Mouse (Mus musculus): ENCODE data around the gene Tomm20. TPM values are rescaled to one million over a fixed set of nuclear protein-coding genes. Genes with fewer than 3 reads are reported as not detected.
A peak's percentile ranks its signal among the peaks of the same experiment; 100 is the strongest.
"Not testable (repeated sequence)": the region's sequence is repeated elsewhere in the genome, so short reads cannot be mapped to it uniquely, and the experiment has no call there.

The Tomm20 gene
- polyA plus RNA-seq, 1 experiment from 2014 or later: 278 TPM

- WGBS: 71% methylated on average over 2 of the region's 2 CpGs
- peak overlapping the region; percentile 8 for H3K27ac ChIP-seq (ENCODE audit: low read depth, low read length)
- peak; percentile 12; the same call in 1 of the 2 replicates for ATAC-seq
- H3K4me1 ChIP-seq (replicated peaks; ENCODE audit: control insufficient read depth, insufficient read depth, low read length): peaks cover 4% of the 10 kb centered on the region; the same call in 1 of the 2 replicates
- no peaks in the 10 kb centered on the region for H3K36me3 ChIP-seq (ENCODE audit: control insufficient read depth, insufficient read depth)
- no peak overlapping the region for H3K9ac ChIP-seq (ENCODE audit: low read depth, low read length)
- no peak for TF ChIP-seq CTCF (IDR thresholded peaks at IDR 0.05; ENCODE audit: low read depth)
- H3K4me2 ChIP-seq (replicated peaks; ENCODE audit: low read depth): no peak overlapping the region
- no peaks in the 10 kb centered on the region for H3K27me3 ChIP-seq (replicated peaks; ENCODE audit: control insufficient read depth, insufficient read depth, low read length)
- no peaks in the 10 kb centered on the region for H3K9me3 ChIP-seq (ENCODE audit: control insufficient read depth)
- H3K4me3 ChIP-seq (ENCODE audit: low read depth, low read length): no peak overlapping the region
Measured at GRCm38 (mm10) chr8:126919255-126919654, 26.4 kb downstream of the Tomm20 start.

DNA sequence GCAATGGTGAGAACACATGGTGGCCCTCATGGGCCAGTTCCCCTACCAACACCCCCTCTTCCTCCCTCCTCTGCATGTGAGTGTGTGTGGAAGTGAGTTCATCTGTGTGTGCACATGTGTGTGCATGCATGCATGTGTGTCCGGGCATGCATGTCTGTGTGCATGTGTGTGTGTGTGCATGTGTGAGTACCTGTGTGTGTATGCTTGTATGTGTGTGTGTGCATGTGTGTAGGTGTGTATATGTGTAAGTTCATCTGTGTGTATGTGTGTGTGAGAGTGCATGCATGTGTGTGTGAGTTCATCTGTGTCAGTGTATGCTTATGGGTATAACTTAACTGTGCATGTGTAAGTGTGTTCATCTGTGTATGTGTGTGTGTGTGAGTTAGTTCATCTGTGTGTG is 27.3 kb downstream of the Tomm20 start:
- ATAC-seq: no peak
- Histone ChIP-seq H3K9ac (ENCODE audit: low read depth, low read length) (no peak overlapping the region), H3K4me1 (replicated peaks; ENCODE audit: control insufficient read depth, insufficient read depth, low read length) (peaks cover 4% of the 10 kb centered on the region; the same call in 1 of the 2 replicates), H3K9me3 (ENCODE audit: control insufficient read depth) (no peaks in the 10 kb centered on the region), H3K4me2 (replicated peaks; ENCODE audit: low read depth) (no peak overlapping the region), H3K27ac (ENCODE audit: low read depth, low read length) (no peak overlapping the region), H3K36me3 (ENCODE audit: control insufficient read depth, insufficient read depth) (no peaks in the 10 kb centered on the region), H3K4me3 (ENCODE audit: low read depth, low read length) (no peak overlapping the region), H3K27me3 (replicated peaks; ENCODE audit: control insufficient read depth, insufficient read depth, low read length) (no peaks in the 10 kb centered on the region)
- WGBS: 100% methylated on average over 1 of the region's 1 CpGs
- no peak for TF ChIP-seq CTCF (IDR thresholded peaks at IDR 0.05; ENCODE audit: low read depth)

- 49% methylated on average over 6 of the region's 6 CpGs for WGBS
- Histone ChIP-seq H3K4me3 (ENCODE audit: low read depth, low read length) (no peak overlapping the region), H3K4me2 (replicated peaks; ENCODE audit: low read depth) (no peak overlapping the region), H3K9me3 (ENCODE audit: control insufficient read depth) (no peaks in the 10 kb centered on the region), H3K27ac (ENCODE audit: low read depth, low read length) (no peak overlapping the region), H3K9ac (ENCODE audit: low read depth, low read length) (no peak overlapping the region), H3K27me3 (replicated peaks; ENCODE audit: control insufficient read depth, insufficient read depth, low read length) (no peaks in the 10 kb centered on the region), H3K36me3 (ENCODE audit: control insufficient read depth, insufficient read depth) (no peaks in the 10 kb centered on the region), H3K4me1 (replicated peaks; ENCODE audit: control insufficient read depth, insufficient read depth, low read length) (peaks cover 4% of the 10 kb centered on the region; the same call in 1 of the 2 replicates)
- TF ChIP-seq CTCF (IDR thresholded peaks at IDR 0.05; ENCODE audit: low read depth): peak; percentile 42
- no peak for ATAC-seq
Measured at GRCm38 (mm10) chr8:126917179-126917905, 28.3 kb downstream of the Tomm20 start.

- no peak for ATAC-seq
- 84% methylated on average over 4 of the region's 4 CpGs for WGBS
- no peaks in the 10 kb centered on the region for H3K9me3 ChIP-seq (ENCODE audit: control insufficient read depth)
Measured at GRCm38 (mm10) chr8:126916611-126917010, 29.0 kb downstream of the Tomm20 start.

GRCm38 (mm10) chr8:126914609-126915375 is 30.9 kb downstream of the Tomm20 start:
- WGBS: 60% methylated on average over 10 of the region's 10 CpGs
- Histone ChIP-seq H3K27ac (ENCODE audit: low read depth, low read length) (no peak overlapping the region), H3K9ac (ENCODE audit: low read depth, low read length) (no peak overlapping the region), H3K4me2 (replicated peaks; ENCODE audit: low read depth) (no peak overlapping the region), H3K4me3 (ENCODE audit: low read depth, low read length) (no peak overlapping the region), H3K4me1 (replicated peaks; ENCODE audit: control insufficient read depth, insufficient read depth, low read length) (peaks cover 4% of the 10 kb centered on the region; the same call in 1 of the 2 replicates), H3K27me3 (replicated peaks; ENCODE audit: control insufficient read depth, insufficient read depth, low read length) (no peaks in the 10 kb centered on the region), H3K36me3 (ENCODE audit: control insufficient read depth, insufficient read depth) (no peaks in the 10 kb centered on the region), H3K9me3 (ENCODE audit: control insufficient read depth) (no peaks in the 10 kb centered on the region)
- no peak for ATAC-seq
- no peak for TF ChIP-seq CTCF (IDR thresholded peaks at IDR 0.05; ENCODE audit: low read depth)

More at GRCm38 (mm10) chr8:126916611-126917010, 29.0 kb downstream of the Tomm20 start:
- Histone ChIP-seq H3K9ac (ENCODE audit: low read depth, low read length) (no peak overlapping the region), H3K4me3 (ENCODE audit: low read depth, low read length) (no peak overlapping the region), H3K27me3 (replicated peaks; ENCODE audit: control insufficient read depth, insufficient read depth, low read length) (no peaks in the 10 kb centered on the region), H3K4me2 (replicated peaks; ENCODE audit: low read depth) (no peak overlapping the region), H3K36me3 (ENCODE audit: control insufficient read depth, insufficient read depth) (no peaks in the 10 kb centered on the region), H3K27ac (ENCODE audit: low read depth, low read length) (no peak overlapping the region), H3K4me1 (replicated peaks; ENCODE audit: control insufficient read depth, insufficient read depth, low read length) (peaks cover 4% of the 10 kb centered on the region; the same call in 1 of the 2 replicates)
- TF ChIP-seq CTCF (IDR thresholded peaks at IDR 0.05; ENCODE audit: low read depth): no peak

DNA sequence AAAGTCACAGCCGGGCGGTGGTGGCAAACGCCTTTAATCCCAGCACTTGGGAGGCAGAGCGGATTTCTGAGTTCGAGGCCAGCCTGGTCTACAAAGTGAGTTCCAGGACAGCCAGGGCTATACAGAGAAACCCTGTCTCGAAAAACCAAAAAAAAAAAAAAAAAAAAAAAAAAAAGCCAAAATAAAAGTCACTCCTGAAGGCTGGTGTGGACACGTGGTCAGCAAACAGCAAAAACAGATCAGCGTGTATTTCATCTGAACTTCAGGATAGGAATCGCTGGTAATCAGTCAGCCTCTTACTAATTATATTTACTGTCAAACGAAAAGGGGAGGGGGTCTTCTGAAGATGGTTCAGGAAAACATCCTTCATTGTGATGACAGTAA is 31.5 kb downstream of the Tomm20 start:
- H3K36me3 ChIP-seq (ENCODE audit: control insufficient read depth, insufficient read depth); H3K9ac ChIP-seq (ENCODE audit: low read depth, low read length); H3K27me3 ChIP-seq (replicated peaks; ENCODE audit: control insufficient read depth, insufficient read depth, low read length); H3K27ac ChIP-seq (ENCODE audit: low read depth, low read length); ATAC-seq; H3K9me3 ChIP-seq (ENCODE audit: control insufficient read depth); H3K4me3 ChIP-seq (ENCODE audit: low read depth, low read length); H3K4me1 ChIP-seq (replicated peaks; ENCODE audit: control insufficient read depth, insufficient read depth, low read length); H3K4me2 ChIP-seq (replicated peaks; ENCODE audit: low read depth): not testable (repeated sequence)
- WGBS: 55% methylated on average over 9 of the region's 10 CpGs

Measured in intestine, postnatal 0 days (tissue).